Mouse (Mus musculus): ENCODE data around the gene Ctsa. TPM values are rescaled to one million over a fixed set of nuclear protein-coding genes. Genes with fewer than 3 reads are reported as not detected.
"Not testable (repeated sequence)": the region's sequence is repeated elsewhere in the genome, so short reads cannot be mapped to it uniquely, and the experiment has no call there.

Ctsa gene
- polyA plus RNA-seq, 1 experiment from 2014 or later, result 79.5 TPM

- no peak overlapping the region for H3K9ac ChIP-seq (ENCODE audit: low read length)
- no peak overlapping the region for H3K27ac ChIP-seq (ENCODE audit: low read depth, low read length)
- DNase-seq (ENCODE audit: low spot score), result no peak
- H3K36me3 ChIP-seq (ENCODE audit: control insufficient read depth, insufficient read depth, low read length), result no peaks in the 10 kb centered on the region
- no peak for ATAC-seq
- WGBS, result 96% methylated on average over 4 of the region's 4 CpGs
- H3K9me3 ChIP-seq (replicated peaks; ENCODE audit: control insufficient read depth, low read length), result 0 out of 2 replicates have a peak, but pooled peaks cover 2% of the 10 kb centered on the region
- no peaks in the 10 kb centered on the region for H3K4me1 ChIP-seq (ENCODE audit: control insufficient read depth, insufficient read depth, low read length)
- H3K4me3 ChIP-seq (ENCODE audit: low read depth, low read length), result no peak overlapping the region
- no peak overlapping the region for H3K4me2 ChIP-seq (ENCODE audit: low read length)
- no peaks in the 10 kb centered on the region for H3K27me3 ChIP-seq (replicated peaks; ENCODE audit: control insufficient read depth, insufficient read depth, low read length)
Observed at GRCm38 (mm10) chr2:164864593-164864992, 31.9 kb downstream of the Ctsa start.

GRCm38 (mm10) chr2:164866741-164867551 is 34.3 kb downstream of the Ctsa start:
- Histone ChIP-seq H3K36me3 (ENCODE audit: control insufficient read depth, insufficient read depth, low read length) (no peaks in the 10 kb centered on the region), H3K4me1 (ENCODE audit: control insufficient read depth, insufficient read depth, low read length) (no peaks in the 10 kb centered on the region), H3K4me2 (ENCODE audit: low read length) (no peak overlapping the region), H3K27ac (ENCODE audit: low read depth, low read length) (no peak overlapping the region), H3K9me3 (replicated peaks; ENCODE audit: control insufficient read depth, low read length) (0 out of 2 replicates have a peak, but pooled peaks cover 2% of the 10 kb centered on the region), H3K27me3 (replicated peaks; ENCODE audit: control insufficient read depth, insufficient read depth, low read length) (no peaks in the 10 kb centered on the region), H3K9ac (ENCODE audit: low read length) (no peak overlapping the region), H3K4me3 (ENCODE audit: low read depth, low read length) (no peak overlapping the region)
- no peak for ATAC-seq
- DNase-seq (ENCODE audit: low spot score), result no peak
- WGBS, result 72% methylated on average over 16 of the region's 16 CpGs

GRCm38 (mm10) chr2:164867566-164867965 is 34.9 kb downstream of the Ctsa start:
- no peak overlapping the region for H3K4me2 ChIP-seq (ENCODE audit: low read length)
- H3K36me3 ChIP-seq (ENCODE audit: control insufficient read depth, insufficient read depth, low read length), result no peaks in the 10 kb centered on the region
- 93% methylated on average over 7 of the region's 7 CpGs for WGBS
- ATAC-seq, result no peak
- H3K9ac ChIP-seq (ENCODE audit: low read length), result no peak overlapping the region
- no peak for DNase-seq (ENCODE audit: low spot score)
- no peaks in the 10 kb centered on the region for H3K27me3 ChIP-seq (replicated peaks; ENCODE audit: control insufficient read depth, insufficient read depth, low read length)
- H3K4me1 ChIP-seq (ENCODE audit: control insufficient read depth, insufficient read depth, low read length), result no peaks in the 10 kb centered on the region
- no peak overlapping the region for H3K27ac ChIP-seq (ENCODE audit: low read depth, low read length)
- 0 out of 2 replicates have a peak, but pooled peaks cover 2% of the 10 kb centered on the region for H3K9me3 ChIP-seq (replicated peaks; ENCODE audit: control insufficient read depth, low read length)
- H3K4me3 ChIP-seq (ENCODE audit: low read depth, low read length), result no peak overlapping the region

- H3K4me3 ChIP-seq (ENCODE audit: low read depth, low read length), result no peak overlapping the region
- no peak overlapping the region for H3K27ac ChIP-seq (ENCODE audit: low read depth, low read length)
- no peaks in the 10 kb centered on the region for H3K9me3 ChIP-seq (replicated peaks; ENCODE audit: control insufficient read depth, low read length)
- ATAC-seq (no peak), DNase-seq (ENCODE audit: low spot score) (no peak)
- no peaks in the 10 kb centered on the region for H3K27me3 ChIP-seq (replicated peaks; ENCODE audit: control insufficient read depth, insufficient read depth, low read length)
- 83% methylated on average over 7 of the region's 7 CpGs for WGBS
- no peak overlapping the region for H3K9ac ChIP-seq (ENCODE audit: low read length)
- H3K36me3 ChIP-seq (ENCODE audit: control insufficient read depth, insufficient read depth, low read length), result no peaks in the 10 kb centered on the region
- no peak overlapping the region for H3K4me2 ChIP-seq (ENCODE audit: low read length)
- no peaks in the 10 kb centered on the region for H3K4me1 ChIP-seq (ENCODE audit: control insufficient read depth, insufficient read depth, low read length)
Observed at GRCm38 (mm10) chr2:164868491-164868890, 35.8 kb downstream of the Ctsa start.

GRCm38 (mm10) chr2:164871602-164872303 is 39.1 kb downstream of the Ctsa start:
- DNase-seq (ENCODE audit: low spot score) (no peak), ATAC-seq (no peak)
- H3K36me3 ChIP-seq (ENCODE audit: control insufficient read depth, insufficient read depth, low read length), result no peaks in the 10 kb centered on the region
- H3K27ac ChIP-seq (ENCODE audit: low read depth, low read length), result no peak overlapping the region
- no peak overlapping the region for H3K4me2 ChIP-seq (ENCODE audit: low read length)
- WGBS, result 56% methylated on average over 6 of the region's 6 CpGs
- H3K4me1 ChIP-seq (ENCODE audit: control insufficient read depth, insufficient read depth, low read length), result no peaks in the 10 kb centered on the region
- H3K9ac ChIP-seq (ENCODE audit: low read length), result no peak overlapping the region
- H3K9me3 ChIP-seq (replicated peaks; ENCODE audit: control insufficient read depth, low read length), result no peaks in the 10 kb centered on the region
- no peak overlapping the region for H3K4me3 ChIP-seq (ENCODE audit: low read depth, low read length)
- H3K27me3 ChIP-seq (replicated peaks; ENCODE audit: control insufficient read depth, insufficient read depth, low read length), result no peaks in the 10 kb centered on the region

GRCm38 (mm10) chr2:164873621-164874020 is 40.9 kb downstream of the Ctsa start:
- no peak overlapping the region for H3K27ac ChIP-seq (ENCODE audit: low read depth, low read length)
- no peak for ATAC-seq
- 73% methylated on average over 3 of the region's 3 CpGs for WGBS

GRCm38 (mm10) chr2:164874239-164874769 is 41.6 kb downstream of the Ctsa start:
- Histone ChIP-seq H3K36me3 (ENCODE audit: control insufficient read depth, insufficient read depth, low read length) (no peaks in the 10 kb centered on the region), H3K4me2 (ENCODE audit: low read length) (no peak overlapping the region), H3K27ac (ENCODE audit: low read depth, low read length) (0 out of 2 replicates have a peak overlapping the region, but pooled peaks have one; percentile 3), H3K9me3 (replicated peaks; ENCODE audit: control insufficient read depth, low read length) (no peaks in the 10 kb centered on the region), H3K4me3 (ENCODE audit: low read depth, low read length) (no peak overlapping the region), H3K4me1 (ENCODE audit: control insufficient read depth, insufficient read depth, low read length) (peaks cover 6% of the 10 kb centered on the region), H3K27me3 (replicated peaks; ENCODE audit: control insufficient read depth, insufficient read depth, low read length) (no peaks in the 10 kb centered on the region), H3K9ac (ENCODE audit: low read length) (no peak overlapping the region)
- WGBS, result 35% methylated on average over 1 of the region's 1 CpGs
- ATAC-seq (no peak), DNase-seq (ENCODE audit: low spot score) (no peak)

More at GRCm38 (mm10) chr2:164873621-164874020, 40.9 kb downstream of the Ctsa start:
- DNase-seq (ENCODE audit: low spot score), result no peak
- Histone ChIP-seq H3K9me3 (replicated peaks; ENCODE audit: control insufficient read depth, low read length) (no peaks in the 10 kb centered on the region), H3K9ac (ENCODE audit: low read length) (no peak overlapping the region), H3K4me3 (ENCODE audit: low read depth, low read length) (no peak overlapping the region), H3K27me3 (replicated peaks; ENCODE audit: control insufficient read depth, insufficient read depth, low read length) (no peaks in the 10 kb centered on the region), H3K4me2 (ENCODE audit: low read length) (no peak overlapping the region), H3K4me1 (ENCODE audit: control insufficient read depth, insufficient read depth, low read length) (peaks cover 6% of the 10 kb centered on the region), H3K36me3 (ENCODE audit: control insufficient read depth, insufficient read depth, low read length) (no peaks in the 10 kb centered on the region)

GRCm38 (mm10) chr2:164875648-164876047 is 43.0 kb downstream of the Ctsa start:
- not testable (repeated sequence) for H3K27ac ChIP-seq (ENCODE audit: low read depth, low read length); DNase-seq (ENCODE audit: low spot score); ATAC-seq; H3K9me3 ChIP-seq (replicated peaks; ENCODE audit: control insufficient read depth, low read length); H3K36me3 ChIP-seq (ENCODE audit: control insufficient read depth, insufficient read depth, low read length); H3K4me3 ChIP-seq (ENCODE audit: low read depth, low read length); H3K9ac ChIP-seq (ENCODE audit: low read length); H3K4me2 ChIP-seq (ENCODE audit: low read length); H3K27me3 ChIP-seq (replicated peaks; ENCODE audit: control insufficient read depth, insufficient read depth, low read length)
- 37% methylated on average over 2 of the region's 2 CpGs for WGBS
- H3K4me1 ChIP-seq (ENCODE audit: control insufficient read depth, insufficient read depth, low read length), result peaks cover 11% of the 10 kb centered on the region
